Mouse (Mus musculus) heart, postnatal 0 days (tissue): ENCODE measurements at regions not wholly inside any gene's neighbourhood (a gene's known extent, or its start where the extent isn't known, plus 50 kb on each side); places are given as distances from the start of the nearest gene placed in this dataset.

ENCODE experiments used
- ATAC-seq: fragments of 200-750 bp; cut with Nextera tagmentation; 2 replicates; pipeline ENCODE4 v1.8.0; 2017; ENCODE audit warnings: low read depth, moderate number of reproducible peaks, moderate library complexity; ENCODE audit not compliant: insufficient read depth
- DNase-seq: peaks from one replicate; pipeline ENCODE4 v3.0.0-alpha.2; 2016; ENCODE audit warnings: low spot score
- H3K27ac ChIP-seq: fragments of 300-500 bp; sonication (generic); 2 replicates; pipeline ENCODE4 v1.5.1; 2014; ENCODE audit warnings: low read depth, mild to moderate bottlenecking
- H3K27me3 ChIP-seq: fragments of 300-500 bp; sonication (generic); 2 replicates; pipeline ENCODE4 v1.6.1; 2014; ENCODE audit warnings: low read length, mixed read lengths; ENCODE audit not compliant: control insufficient read depth, insufficient read depth
- H3K36me3 ChIP-seq: fragments of 300-500 bp; sonication (generic); replicated peaks from 2 replicates; pipeline ENCODE4 v1.6.1; 2014; ENCODE audit warnings: low read length, mixed read lengths; ENCODE audit not compliant: control insufficient read depth, insufficient read depth
- H3K4me1 ChIP-seq: fragments of 300-500 bp; sonication (generic); 2 replicates; pipeline ENCODE4 v1.6.1; 2014; ENCODE audit warnings: antibody characterized with exemption; ENCODE audit not compliant: control insufficient read depth, insufficient read depth
- H3K4me2 ChIP-seq: fragments of 300-500 bp; sonication (generic); 2 replicates; pipeline ENCODE4 v1.6.1; 2014; ENCODE audit warnings: low read depth, mild to moderate bottlenecking, low read length, moderate library complexity
- H3K4me3 ChIP-seq: fragments of 300-500 bp; sonication (generic); 2 replicates; pipeline ENCODE4 v1.5.1; 2014; ENCODE audit warnings: low read depth, low read length
- H3K9ac ChIP-seq: fragments of 300-500 bp; sonication (generic); replicated peaks from 2 replicates; pipeline ENCODE4 v1.6.1; 2014; ENCODE audit warnings: low read depth, low read length, mixed read lengths
- H3K9me3 ChIP-seq: fragments of 300-500 bp; sonication (generic); replicated peaks from 2 replicates; pipeline ENCODE4 v1.6.1; 2016; ENCODE audit warnings: low read length; ENCODE audit not compliant: control insufficient read depth
- CTCF ChIP-seq: IDR thresholded peaks from 2 replicates; pipeline ENCODE4 v1.5.1; 2016; ENCODE audit warnings: antibody characterized with exemption, control low read depth, low read depth
- EP300 ChIP-seq: IDR thresholded peaks from 2 replicates; pipeline ENCODE4 v1.6.1; 2016; ENCODE audit warnings: antibody characterized with exemption, low read depth
- WGBS: fragments of 180-500 bp; shearing (Covaris S2); extraction: QIAGEN DNeasy Blood & Tissue Kit; methylation state at CpG from one replicate; pipeline ENCODE4 v1.1.7; 2014; 5-methylcytosine and 5-hydroxymethylcytosine counted together

DNA sequence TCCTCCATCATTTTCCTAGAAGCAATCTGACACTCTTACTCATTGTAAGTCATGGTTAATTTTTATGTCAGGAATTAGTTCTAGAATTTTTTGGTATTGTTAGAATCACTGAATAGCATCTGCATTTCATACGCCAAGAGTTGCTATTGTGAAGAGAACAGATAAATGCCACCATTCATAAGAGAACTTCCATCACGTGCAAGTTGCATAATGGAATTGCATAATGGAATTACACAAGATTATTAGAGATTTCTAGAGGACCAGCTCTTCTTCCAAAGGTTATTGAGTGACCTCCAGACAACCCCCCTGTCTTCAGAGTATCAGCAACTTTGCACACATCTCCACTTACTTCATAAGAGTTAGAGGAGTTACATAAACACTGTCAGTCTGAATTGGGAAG is 233.7 kb upstream of the Pum3 start:
- no peak for ATAC-seq

DNA sequence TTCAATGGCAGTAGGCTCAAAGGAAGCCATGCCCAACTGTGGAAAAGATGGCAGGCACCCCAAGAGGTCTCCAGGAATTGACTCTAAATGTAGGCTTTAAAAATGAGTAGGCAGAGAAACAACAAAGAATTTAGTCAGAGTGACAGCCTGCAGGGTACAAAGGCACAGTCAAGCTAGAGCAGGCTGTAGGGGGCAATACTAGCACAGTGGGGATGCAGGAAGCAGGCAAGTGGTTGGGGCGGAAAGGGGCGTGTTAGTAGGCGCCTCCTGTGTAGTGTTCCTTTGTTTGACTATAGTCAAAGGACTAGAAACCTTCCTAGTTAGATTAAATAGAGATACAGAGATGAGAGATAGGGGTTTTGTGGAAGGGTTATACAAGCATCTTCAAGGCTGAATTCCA is 211.4 kb upstream of the Pum3 start:
- Histone ChIP-seq H3K9ac (no peak overlapping the region), H3K36me3 (no peaks in the 10 kb centered on the region), H3K4me1 (no peaks in the 10 kb centered on the region), H3K4me2 (no peak overlapping the region), H3K27me3 (no peaks in the 10 kb centered on the region), H3K4me3 (no peak overlapping the region), H3K27ac (no peak overlapping the region), H3K9me3 (no peaks in the 10 kb centered on the region)
- 40% methylated on average over 3 of the region's 3 CpGs for WGBS
- no peak for ATAC-seq
- DNase-seq, result no peak
- TF ChIP-seq EP300 (no peak), CTCF (no peak)

More for the DNA sequence above, 233.7 kb upstream of the Pum3 start:
- H3K4me3 ChIP-seq, result no peak overlapping the region
- WGBS, result 77% methylated on average over 2 of the region's 2 CpGs
- H3K36me3 ChIP-seq, result no peaks in the 10 kb centered on the region
- H3K4me2 ChIP-seq, result no peak overlapping the region
- H3K4me1 ChIP-seq, result no peaks in the 10 kb centered on the region
- no peaks in the 10 kb centered on the region for H3K27me3 ChIP-seq
- H3K9me3 ChIP-seq, result no peaks in the 10 kb centered on the region
- TF ChIP-seq CTCF (no peak), EP300 (no peak)
- DNase-seq, result no peak
- no peak overlapping the region for H3K27ac ChIP-seq
- no peak overlapping the region for H3K9ac ChIP-seq

DNA sequence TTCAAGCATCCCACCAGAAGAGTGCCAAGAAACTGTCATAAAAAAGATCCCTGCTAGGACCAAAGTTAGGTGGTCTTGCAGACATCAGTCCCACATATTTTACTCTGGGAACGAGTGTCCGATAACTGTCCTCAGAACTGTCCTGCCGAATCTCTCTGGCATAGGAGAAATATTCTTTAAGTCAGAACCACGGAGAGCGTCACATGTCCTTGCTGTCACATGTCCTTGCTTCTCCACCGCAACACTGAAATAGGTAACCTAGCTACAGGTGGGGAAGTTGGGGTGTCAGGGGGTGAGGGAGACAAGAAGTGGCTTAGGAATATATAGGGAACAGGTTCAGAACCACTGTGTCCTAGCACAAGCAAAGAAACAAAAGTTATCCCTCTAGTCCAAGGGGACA is 203.5 kb upstream of the Pum3 start:
- Histone ChIP-seq H3K9ac (no peak overlapping the region), H3K27ac (no peak overlapping the region), H3K4me2 (no peak overlapping the region), H3K9me3 (no peaks in the 10 kb centered on the region), H3K4me1 (no peaks in the 10 kb centered on the region), H3K36me3 (no peaks in the 10 kb centered on the region), H3K27me3 (no peaks in the 10 kb centered on the region), H3K4me3 (no peak overlapping the region)
- WGBS, result 58% methylated on average over 6 of the region's 6 CpGs
- no peak for TF ChIP-seq CTCF
- TF ChIP-seq EP300, result no peak
- no peak for DNase-seq
- ATAC-seq, result no peak

DNA sequence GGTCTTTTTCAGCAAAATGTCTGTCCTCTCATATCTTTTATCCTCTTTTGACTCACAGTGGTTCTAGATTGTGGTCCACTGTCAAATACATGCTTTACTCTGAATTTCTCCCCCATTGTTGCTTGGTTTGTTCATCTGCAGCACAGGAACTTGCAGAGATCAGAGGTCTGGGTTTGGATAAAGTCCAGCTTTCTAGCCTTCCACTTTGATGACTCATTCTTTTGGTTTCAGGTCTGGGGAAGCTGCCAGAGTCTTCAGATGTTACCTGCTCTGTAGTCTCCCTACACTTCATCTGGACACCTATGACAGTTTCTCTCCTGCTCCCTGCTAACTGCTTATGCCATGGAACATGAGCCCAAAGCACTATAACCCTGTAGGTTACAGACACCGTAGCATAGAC is 198.0 kb upstream of the Pum3 start:
- Histone ChIP-seq H3K4me2 (no peak overlapping the region), H3K27me3 (no peaks in the 10 kb centered on the region), H3K4me1 (no peaks in the 10 kb centered on the region), H3K27ac (no peak overlapping the region), H3K36me3 (no peaks in the 10 kb centered on the region), H3K9me3 (no peaks in the 10 kb centered on the region), H3K4me3 (no peak overlapping the region), H3K9ac (no peak overlapping the region)
- no peak for DNase-seq
- TF ChIP-seq CTCF (no peak), EP300 (no peak)
- 93% methylated on average over 1 of the region's 1 CpGs for WGBS
- ATAC-seq, result no peak

DNA sequence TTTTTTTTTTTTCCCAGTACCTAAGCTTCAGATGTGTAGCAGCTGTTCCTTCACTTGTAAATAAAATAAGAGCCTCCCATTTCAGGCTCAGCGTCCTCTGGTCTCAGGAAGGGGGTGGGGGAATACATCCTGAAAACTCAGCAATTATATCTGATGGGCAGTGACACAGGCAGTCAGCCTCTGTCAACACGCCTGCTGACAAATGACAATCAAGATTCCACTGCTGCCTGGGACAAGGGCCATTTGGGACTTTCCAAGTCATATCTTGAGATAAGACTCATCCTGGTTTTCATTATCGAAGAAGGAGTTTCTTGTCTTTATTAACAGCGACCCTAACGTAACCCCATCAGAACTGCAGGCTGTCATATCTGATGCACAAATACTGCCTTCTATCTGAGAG is 187.9 kb upstream of the Pum3 start:
- WGBS, result 23% methylated on average over 5 of the region's 5 CpGs

DNA sequence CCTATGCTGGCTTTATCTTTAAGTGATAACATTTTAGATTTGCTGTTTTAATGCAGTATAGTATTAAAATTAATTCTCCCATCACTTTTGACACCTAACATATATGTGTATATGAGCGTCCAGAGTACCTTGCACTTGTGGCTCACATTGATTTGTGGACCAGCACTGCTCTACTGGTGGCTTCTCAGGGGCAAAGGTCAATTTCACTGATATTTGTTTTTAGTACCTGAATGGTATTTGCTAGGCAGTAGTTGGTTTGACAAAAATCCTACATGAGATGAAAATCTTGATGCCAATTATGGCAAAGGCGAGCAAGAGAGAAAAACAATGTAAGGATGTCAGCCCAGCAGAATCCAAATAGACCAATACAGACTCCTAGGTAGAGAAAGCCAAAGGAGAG is 177.3 kb upstream of the Pum3 start:
- no peak for TF ChIP-seq EP300
- no peak for TF ChIP-seq CTCF

More for the DNA sequence above, 187.9 kb upstream of the Pum3 start:
- no peaks in the 10 kb centered on the region for H3K36me3 ChIP-seq
- H3K9me3 ChIP-seq, result no peaks in the 10 kb centered on the region
- no peaks in the 10 kb centered on the region for H3K27me3 ChIP-seq
- no peak for DNase-seq
- H3K4me1 ChIP-seq, result no peaks in the 10 kb centered on the region; the same call in 1 of the 2 replicates
- H3K27ac ChIP-seq, result no peak overlapping the region
- no peak overlapping the region for H3K4me3 ChIP-seq
- no peak overlapping the region for H3K4me2 ChIP-seq
- H3K9ac ChIP-seq, result no peak overlapping the region
- TF ChIP-seq EP300 (no peak), CTCF (no peak)
- no peak for ATAC-seq

More for the DNA sequence above, 177.3 kb upstream of the Pum3 start:
- Histone ChIP-seq H3K36me3 (no peaks in the 10 kb centered on the region), H3K4me2 (no peak overlapping the region), H3K27ac (no peak overlapping the region), H3K9ac (no peak overlapping the region), H3K4me1 (no peaks in the 10 kb centered on the region), H3K27me3 (no peaks in the 10 kb centered on the region), H3K9me3 (no peaks in the 10 kb centered on the region), H3K4me3 (no peak overlapping the region)
- DNase-seq, result no peak
- 77% methylated on average over 2 of the region's 2 CpGs for WGBS
- no peak for ATAC-seq
